Mouse (Mus musculus) ES-Bruce4 (cell line): ENCODE measurements around the gene Pitx1.

Source experiments
- CTCF ChIP-seq: IDR thresholded peaks from one replicate; pipeline ENCODE4 v1.8.1; 2011; ENCODE audit warnings: low read depth, low read length
- EP300 ChIP-seq: IDR thresholded peaks from 2 replicates; pipeline ENCODE4 v1.6.1; 2011; ENCODE audit warnings: low read depth, low read length; ENCODE audit not compliant: insufficient read depth
- POLR2A ChIP-seq: IDR thresholded peaks from one replicate; pipeline ENCODE4 v1.8.1; 2011; ENCODE audit warnings: low read length; ENCODE audit not compliant: insufficient read depth

DNA sequence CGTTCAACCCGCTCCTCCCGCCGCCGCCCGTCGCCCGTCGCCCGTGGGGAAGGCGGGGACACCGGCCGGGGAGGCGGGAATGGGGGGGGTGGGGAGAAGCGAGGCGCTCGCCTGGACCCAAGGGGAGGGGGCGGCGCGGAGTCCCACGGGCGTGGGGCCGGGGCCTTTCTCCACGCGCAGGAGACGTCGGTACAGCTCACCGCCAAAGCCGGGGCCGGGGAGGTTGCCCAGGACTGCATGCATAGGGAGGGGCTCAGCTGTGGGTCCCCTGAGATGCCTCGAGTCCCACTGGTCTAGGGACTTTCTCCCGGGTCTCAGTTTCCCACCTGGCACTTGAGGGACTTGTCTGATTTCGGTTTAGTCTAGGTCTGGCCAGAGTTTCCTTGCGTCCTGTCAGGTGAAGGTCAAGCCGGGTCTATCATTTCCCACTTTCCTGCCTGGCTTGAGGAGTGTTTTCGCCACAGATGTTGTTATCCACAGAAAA, at the start of gene Pitx1:
- no peak for TF ChIP-seq CTCF
- TF ChIP-seq EP300: no peak
- TF ChIP-seq POLR2A: no peak
